Mouse (Mus musculus) limb, embryonic 13.5 days (tissue): ENCODE measurements at regions not wholly inside any gene's neighbourhood (a gene's known extent, or its start where the extent isn't known, plus 50 kb on each side); places are given as distances from the start of the nearest gene placed in this dataset.
A peak's percentile ranks its signal among the peaks of the same experiment; 100 is the strongest.
"Not testable (repeated sequence)": the region's sequence is repeated elsewhere in the genome, so short reads cannot be mapped to it uniquely, and the experiment has no call there.

ENCODE experiments used
- ATAC-seq: fragments of 200-750 bp; cut with Nextera tagmentation; 2 replicates; pipeline ENCODE4 v1.8.0; 2017; ENCODE audit warnings: low read depth, moderate number of reproducible peaks, moderate TSS enrichment; ENCODE audit not compliant: low FRiP score
- H3K27ac ChIP-seq: fragments of 300-500 bp; sonication (generic); 2 replicates; pipeline ENCODE4 v1.5.1; 2015; ENCODE audit warnings: inconsistent platforms, mild to moderate bottlenecking, moderate library complexity
- H3K27me3 ChIP-seq: fragments of 300-500 bp; sonication (generic); 2 replicates; pipeline ENCODE4 v1.6.1; 2015; ENCODE audit warnings: mild to moderate bottlenecking, inconsistent platforms
- H3K36me3 ChIP-seq: fragments of 300-500 bp; sonication (generic); 2 replicates; pipeline ENCODE4 v1.6.1; 2015; ENCODE audit warnings: inconsistent platforms, mild to moderate bottlenecking, moderate library complexity
- H3K4me1 ChIP-seq: fragments of 300-500 bp; sonication (generic); 2 replicates; pipeline ENCODE4 v1.6.1; 2015; ENCODE audit warnings: inconsistent platforms
- H3K4me2 ChIP-seq: fragments of 300-500 bp; sonication (generic); replicated peaks from 2 replicates; pipeline ENCODE4 v1.6.1; 2015; ENCODE audit warnings: inconsistent platforms, mild to moderate bottlenecking, moderate library complexity
- H3K4me3 ChIP-seq: fragments of 300-500 bp; sonication (generic); 2 replicates; pipeline ENCODE4 v1.5.1; 2015; ENCODE audit warnings: moderate library complexity, mild to moderate bottlenecking, inconsistent platforms
- H3K9ac ChIP-seq: fragments of 300-500 bp; sonication (generic); 2 replicates; pipeline ENCODE4 v1.6.1; 2015; ENCODE audit warnings: mild to moderate bottlenecking, inconsistent platforms
- H3K9me3 ChIP-seq: fragments of 300-500 bp; sonication (generic); 2 replicates; pipeline ENCODE4 v1.6.1; 2016; ENCODE audit warnings: inconsistent platforms
- WGBS: fragments of 180-500 bp; shearing (Covaris S2); methylation state at CpG from one replicate; pipeline ENCODE4 v1.1.7; 2015; 5-methylcytosine and 5-hydroxymethylcytosine counted together

- ATAC-seq, result no peak
- no peak overlapping the region for H3K4me3 ChIP-seq
- H3K9me3 ChIP-seq, result no peaks in the 10 kb centered on the region
- no peaks in the 10 kb centered on the region for H3K27me3 ChIP-seq
- H3K4me2 ChIP-seq, result no peak overlapping the region
- no peaks in the 10 kb centered on the region for H3K36me3 ChIP-seq
- WGBS, result 40% methylated on average over 14 of the region's 14 CpGs
- H3K27ac ChIP-seq, result no peak overlapping the region
- no peak overlapping the region for H3K9ac ChIP-seq
- peaks cover 13% of the 10 kb centered on the region for H3K4me1 ChIP-seq
Measured at GRCm38 (mm10) chr8:34679565-34680291, 568.2 kb upstream of the Gm10131 start.

GRCm38 (mm10) chr8:34678879-34679278 lies 567.3 kb upstream of the Gm10131 start:
- Histone ChIP-seq H3K4me2 (no peak overlapping the region), H3K36me3 (no peaks in the 10 kb centered on the region), H3K4me3 (no peak overlapping the region), H3K27ac (no peak overlapping the region), H3K9ac (no peak overlapping the region), H3K4me1 (peaks cover 13% of the 10 kb centered on the region), H3K27me3 (no peaks in the 10 kb centered on the region), H3K9me3 (no peaks in the 10 kb centered on the region)
- 93% methylated on average over 8 of the region's 8 CpGs for whole genome bisulfite sequencing
- no peak for ATAC-seq

GRCm38 (mm10) chr8:34671716-34672115 lies 560.2 kb upstream of the Gm10131 start:
- no peak overlapping the region for H3K4me2 ChIP-seq
- peak; percentile 44 for ATAC-seq
- WGBS, result 6% methylated on average over 3 of the region's 3 CpGs
- H3K9ac ChIP-seq, result no peak overlapping the region
- peaks cover 21% of the 10 kb centered on the region for H3K4me1 ChIP-seq
- no peak overlapping the region for H3K4me3 ChIP-seq
- no peaks in the 10 kb centered on the region for H3K36me3 ChIP-seq
- no peak overlapping the region for H3K27ac ChIP-seq
- H3K9me3 ChIP-seq, result no peaks in the 10 kb centered on the region
- H3K27me3 ChIP-seq, result no peaks in the 10 kb centered on the region; the same call in 1 of the 2 replicates

- no peak overlapping the region for H3K9ac ChIP-seq
- no peak; the same call in 1 of the 2 replicates for ATAC-seq
- H3K4me2 ChIP-seq, result no peak overlapping the region
- H3K36me3 ChIP-seq, result no peaks in the 10 kb centered on the region
- peaks cover 21% of the 10 kb centered on the region for H3K4me1 ChIP-seq
- H3K27me3 ChIP-seq, result no peaks in the 10 kb centered on the region; the same call in 1 of the 2 replicates
- WGBS, result 22% methylated on average over 4 of the region's 4 CpGs
- H3K4me3 ChIP-seq, result no peak overlapping the region
- no peak overlapping the region for H3K27ac ChIP-seq
- no peaks in the 10 kb centered on the region for H3K9me3 ChIP-seq
Measured at GRCm38 (mm10) chr8:34670930-34671715, 559.6 kb upstream of the Gm10131 start.

GRCm38 (mm10) chr8:34669146-34669545 lies 557.6 kb upstream of the Gm10131 start:
- Histone ChIP-seq H3K4me2 (no peak overlapping the region), H3K36me3 (no peaks in the 10 kb centered on the region), H3K27me3 (no peaks in the 10 kb centered on the region; the same call in 1 of the 2 replicates), H3K9me3 (no peaks in the 10 kb centered on the region), H3K27ac (no peak overlapping the region), H3K9ac (no peak overlapping the region), H3K4me1 (peaks cover 13% of the 10 kb centered on the region), H3K4me3 (no peak overlapping the region)
- WGBS, result 70% methylated on average over 3 of the region's 3 CpGs
- ATAC-seq, result no peak

GRCm38 (mm10) chr8:34664429-34664828 lies 552.9 kb upstream of the Gm10131 start:
- Histone ChIP-seq H3K9me3 (no peaks in the 10 kb centered on the region), H3K36me3 (no peaks in the 10 kb centered on the region), H3K27me3 (no peaks in the 10 kb centered on the region), H3K4me2 (no peak overlapping the region), H3K9ac (no peak overlapping the region), H3K4me1 (no peaks in the 10 kb centered on the region), H3K27ac (no peak overlapping the region), H3K4me3 (no peak overlapping the region)
- 91% methylated on average over 4 of the region's 4 CpGs for WGBS
- ATAC-seq, result no peak

GRCm38 (mm10) chr8:34662532-34662931 lies 551.0 kb upstream of the Gm10131 start:
- Histone ChIP-seq H3K27me3 (no peaks in the 10 kb centered on the region), H3K36me3 (no peaks in the 10 kb centered on the region), H3K9ac (no peak overlapping the region), H3K4me1 (no peaks in the 10 kb centered on the region), H3K4me2 (no peak overlapping the region), H3K4me3 (no peak overlapping the region), H3K27ac (no peak overlapping the region), H3K9me3 (no peaks in the 10 kb centered on the region)
- WGBS, result 89% methylated on average over 6 of the region's 6 CpGs
- ATAC-seq, result no peak

- H3K4me1 ChIP-seq, result no peaks in the 10 kb centered on the region
- 90% methylated on average over 8 of the region's 8 CpGs for WGBS
- no peak overlapping the region for H3K4me2 ChIP-seq
- no peak overlapping the region for H3K27ac ChIP-seq
- H3K9me3 ChIP-seq, result peaks cover 6% of the 10 kb centered on the region; the same call in 1 of the 2 replicates
- H3K9ac ChIP-seq, result no peak overlapping the region
- H3K27me3 ChIP-seq, result no peaks in the 10 kb centered on the region
- no peak overlapping the region for H3K4me3 ChIP-seq
- ATAC-seq, result no peak
- H3K36me3 ChIP-seq, result no peaks in the 10 kb centered on the region
Measured at GRCm38 (mm10) chr8:34651750-34652149, 540.2 kb upstream of the Gm10131 start.

- not testable (repeated sequence) for H3K4me1 ChIP-seq, H3K36me3 ChIP-seq, ATAC-seq, H3K9ac ChIP-seq, H3K27me3 ChIP-seq, H3K9me3 ChIP-seq, H3K27ac ChIP-seq, H3K4me3 ChIP-seq, H3K4me2 ChIP-seq
- 93% methylated on average over 2 of the region's 2 CpGs for WGBS
Measured at GRCm38 (mm10) chr8:34628221-34628620, 516.7 kb upstream of the Gm10131 start.

- no peaks in the 10 kb centered on the region for H3K4me1 ChIP-seq
- H3K36me3 ChIP-seq, result no peaks in the 10 kb centered on the region
- H3K9me3 ChIP-seq, result no peaks in the 10 kb centered on the region
- no peak overlapping the region for H3K27ac ChIP-seq
- no peak overlapping the region for H3K9ac ChIP-seq
- no peak overlapping the region for H3K4me3 ChIP-seq
- ATAC-seq, result no peak
- WGBS, result 88% methylated on average over 10 of the region's 10 CpGs
- no peak overlapping the region for H3K4me2 ChIP-seq
- no peaks in the 10 kb centered on the region for H3K27me3 ChIP-seq
Measured at GRCm38 (mm10) chr8:34625670-34626069, 514.1 kb upstream of the Gm10131 start.

GRCm38 (mm10) chr8:34623783-34624182 lies 512.2 kb upstream of the Gm10131 start:
- Histone ChIP-seq H3K9me3 (no peaks in the 10 kb centered on the region), H3K27ac (no peak overlapping the region), H3K4me3 (no peak overlapping the region), H3K27me3 (no peaks in the 10 kb centered on the region), H3K4me2 (no peak overlapping the region), H3K9ac (no peak overlapping the region), H3K36me3 (no peaks in the 10 kb centered on the region), H3K4me1 (no peaks in the 10 kb centered on the region)
- ATAC-seq, result no peak
- WGBS, result 63% methylated on average over 7 of the region's 7 CpGs

GRCm38 (mm10) chr8:34622177-34623114 lies 510.9 kb upstream of the Gm10131 start:
- H3K9ac ChIP-seq, result no peak overlapping the region
- no peak for ATAC-seq
- H3K27me3 ChIP-seq, result no peaks in the 10 kb centered on the region
- no peak overlapping the region for H3K27ac ChIP-seq
- H3K4me2 ChIP-seq, result no peak overlapping the region
- H3K36me3 ChIP-seq, result no peaks in the 10 kb centered on the region
- WGBS, result 81% methylated on average over 25 of the region's 25 CpGs
- no peaks in the 10 kb centered on the region for H3K4me1 ChIP-seq
- no peaks in the 10 kb centered on the region for H3K9me3 ChIP-seq
- no peak overlapping the region for H3K4me3 ChIP-seq
